Mouse (Mus musculus) hindbrain, embryonic 12.5 days (tissue): ENCODE results near the gene Xxylt1. TPM values are rescaled to one million over a fixed set of nuclear protein-coding genes. Genes with fewer than 3 reads are reported as not detected.
A peak's percentile ranks its signal among the peaks of the same experiment; 100 is the strongest.

Source experiments
- ATAC-seq: fragments of 200-750 bp; cut with Nextera tagmentation; 2 replicates; pipeline ENCODE4 v1.8.0; 2017; ENCODE audit warnings: moderate TSS enrichment; ENCODE audit not compliant: low FRiP score
- H3K27ac ChIP-seq: fragments of 300-500 bp; sonication (generic); 2 replicates; pipeline ENCODE4 v1.5.1; 2016; ENCODE audit warnings: mild to moderate bottlenecking
- H3K27me3 ChIP-seq: fragments of 300-500 bp; sonication (generic); 2 replicates; pipeline ENCODE4 v1.6.1; 2016; ENCODE audit warnings: mild to moderate bottlenecking
- H3K36me3 ChIP-seq: fragments of 300-500 bp; sonication (generic); 2 replicates; pipeline ENCODE4 v1.6.1; 2016; ENCODE audit warnings: mild to moderate bottlenecking
- H3K4me1 ChIP-seq: fragments of 300-500 bp; sonication (generic); 2 replicates; pipeline ENCODE4 v1.6.1; 2016
- H3K4me2 ChIP-seq: fragments of 300-500 bp; sonication (generic); replicated peaks from 2 replicates; pipeline ENCODE4 v1.6.1; 2016; ENCODE audit warnings: mild to moderate bottlenecking
- H3K4me3 ChIP-seq: fragments of 300-500 bp; sonication (generic); 2 replicates; pipeline ENCODE4 v1.5.1; 2016; ENCODE audit warnings: mild to moderate bottlenecking
- H3K9ac ChIP-seq: fragments of 300-500 bp; sonication (generic); 2 replicates; pipeline ENCODE4 v1.6.1; 2016; ENCODE audit warnings: mild to moderate bottlenecking, moderate library complexity
- H3K9me3 ChIP-seq: fragments of 300-500 bp; sonication (generic); replicated peaks from 2 replicates; pipeline ENCODE4 v1.6.1; 2016; ENCODE audit warnings: mild to moderate bottlenecking
- WGBS: fragments of 180-500 bp; shearing (Covaris S2); methylation state at CpG from one replicate; pipeline ENCODE4 v1.1.7; 2016; 5-methylcytosine and 5-hydroxymethylcytosine counted together
- polyA plus RNA-seq: library from polyadenylated mRNA; unstranded; fragments of >200 nt; fragmentation: Nextera tagmentation; extraction: Ambion mirVana; gene quantifications from 2 replicates; pipeline ENCODE4 v1.2.1, GENCODE M21; 2016

The Xxylt1 gene
- polyA plus RNA-seq, 1 experiment from 2014 or later = 17.9 TPM

DNA sequence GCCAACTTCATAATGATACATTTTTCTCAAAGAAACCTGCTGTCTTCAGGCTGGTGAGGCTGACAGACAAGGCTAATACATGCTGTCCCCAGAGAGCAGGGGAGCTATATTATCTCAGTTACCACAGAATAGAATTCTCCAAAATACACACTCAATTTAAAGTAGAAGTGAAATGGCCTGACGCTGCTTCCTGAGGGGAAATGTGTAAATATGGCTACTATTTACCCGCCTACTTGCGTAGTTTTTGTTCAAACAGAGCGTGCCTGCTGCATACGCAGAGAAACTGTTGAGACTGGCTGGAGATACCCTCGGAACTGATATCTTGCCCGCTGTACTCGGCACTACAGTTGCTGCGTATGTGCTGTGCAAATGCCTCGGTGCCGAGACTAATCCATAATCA, 101.3 kb downstream of the Xxylt1 start:
- 89% methylated on average over 11 of the region's 11 CpGs for WGBS
- Histone ChIP-seq H3K36me3 (no peaks in the 10 kb centered on the region), H3K27me3 (no peaks in the 10 kb centered on the region), H3K4me2 (no peak overlapping the region), H3K9ac (no peak overlapping the region), H3K9me3 (no peaks in the 10 kb centered on the region), H3K27ac (no peak overlapping the region), H3K4me1 (peaks cover 13% of the 10 kb centered on the region), H3K4me3 (no peak overlapping the region)
- ATAC-seq = no peak

GRCm38 (mm10) chr16:30977728-30978127, 103.5 kb downstream of the Xxylt1 start:
- no peak overlapping the region for H3K9ac ChIP-seq
- no peak overlapping the region for H3K4me3 ChIP-seq
- no peak for ATAC-seq
- H3K36me3 ChIP-seq = no peaks in the 10 kb centered on the region
- H3K9me3 ChIP-seq = no peaks in the 10 kb centered on the region
- no peaks in the 10 kb centered on the region for H3K27me3 ChIP-seq
- H3K4me2 ChIP-seq = no peak overlapping the region
- H3K27ac ChIP-seq = no peak overlapping the region
- 68% methylated on average over 6 of the region's 6 CpGs for WGBS
- H3K4me1 ChIP-seq = peaks cover 22% of the 10 kb centered on the region

- under 1% methylated on average over 3 of the region's 3 CpGs for WGBS
- Histone ChIP-seq H3K36me3 (no peaks in the 10 kb centered on the region), H3K9me3 (no peaks in the 10 kb centered on the region), H3K27ac (no peak overlapping the region), H3K4me2 (peak overlapping the region; percentile 11; the same call in 1 of the 2 replicates), H3K27me3 (no peaks in the 10 kb centered on the region), H3K9ac (no peak overlapping the region), H3K4me3 (no peak overlapping the region), H3K4me1 (peaks cover 22% of the 10 kb centered on the region)
- peak; percentile 94 for ATAC-seq
These were observed 104.0 kb downstream of the Xxylt1 start for GRCm38 (mm10) chr16:30977186-30977585.

DNA sequence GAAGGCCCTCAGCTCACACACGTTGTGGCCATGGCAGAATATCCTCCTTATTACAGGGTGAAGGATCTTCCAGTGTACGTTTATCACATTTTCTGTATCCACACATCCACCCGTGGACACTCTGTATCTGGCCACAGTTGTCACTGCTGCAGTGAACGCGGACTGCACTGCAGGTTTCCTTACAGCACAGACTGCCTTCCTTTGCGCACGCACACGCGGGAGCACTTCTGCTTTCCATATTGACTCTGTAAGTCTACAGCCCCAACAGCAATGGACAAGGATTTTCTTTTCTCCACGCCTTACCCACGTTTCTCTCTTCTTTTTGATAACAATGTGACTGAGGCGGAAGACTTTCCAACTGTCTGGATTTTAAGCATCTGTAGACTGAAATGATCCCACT, 106.7 kb downstream of the Xxylt1 start:
- H3K4me3 ChIP-seq = no peak overlapping the region
- no peak overlapping the region for H3K9ac ChIP-seq
- no peaks in the 10 kb centered on the region for H3K27me3 ChIP-seq
- no peak overlapping the region for H3K4me2 ChIP-seq
- no peaks in the 10 kb centered on the region for H3K9me3 ChIP-seq
- H3K4me1 ChIP-seq = peaks cover 25% of the 10 kb centered on the region
- no peak overlapping the region for H3K27ac ChIP-seq
- no peak for ATAC-seq
- H3K36me3 ChIP-seq = no peaks in the 10 kb centered on the region
- WGBS = 91% methylated on average over 12 of the region's 12 CpGs

- Histone ChIP-seq H3K27me3 (no peaks in the 10 kb centered on the region), H3K9ac (no peak overlapping the region), H3K36me3 (no peaks in the 10 kb centered on the region), H3K4me2 (no peak overlapping the region), H3K9me3 (no peaks in the 10 kb centered on the region), H3K4me3 (no peak overlapping the region), H3K4me1 (peaks cover 34% of the 10 kb centered on the region), H3K27ac (peak overlapping the region; percentile 23; the same call in 1 of the 2 replicates)
- 59% methylated on average over 6 of the region's 6 CpGs for WGBS
- no peak for ATAC-seq
These were observed 107.8 kb downstream of the Xxylt1 start for GRCm38 (mm10) chr16:30973416-30973815.

GRCm38 (mm10) chr16:30971950-30972541, 109.2 kb downstream of the Xxylt1 start:
- no peak overlapping the region for H3K4me2 ChIP-seq
- no peak overlapping the region for H3K4me3 ChIP-seq
- ATAC-seq = no peak
- H3K27me3 ChIP-seq = no peaks in the 10 kb centered on the region
- H3K9ac ChIP-seq = no peak overlapping the region
- WGBS = 89% methylated on average over 18 of the region's 18 CpGs
- H3K4me1 ChIP-seq = peaks cover 32% of the 10 kb centered on the region
- H3K36me3 ChIP-seq = no peaks in the 10 kb centered on the region
- no peaks in the 10 kb centered on the region for H3K9me3 ChIP-seq
- H3K27ac ChIP-seq = no peak overlapping the region

DNA sequence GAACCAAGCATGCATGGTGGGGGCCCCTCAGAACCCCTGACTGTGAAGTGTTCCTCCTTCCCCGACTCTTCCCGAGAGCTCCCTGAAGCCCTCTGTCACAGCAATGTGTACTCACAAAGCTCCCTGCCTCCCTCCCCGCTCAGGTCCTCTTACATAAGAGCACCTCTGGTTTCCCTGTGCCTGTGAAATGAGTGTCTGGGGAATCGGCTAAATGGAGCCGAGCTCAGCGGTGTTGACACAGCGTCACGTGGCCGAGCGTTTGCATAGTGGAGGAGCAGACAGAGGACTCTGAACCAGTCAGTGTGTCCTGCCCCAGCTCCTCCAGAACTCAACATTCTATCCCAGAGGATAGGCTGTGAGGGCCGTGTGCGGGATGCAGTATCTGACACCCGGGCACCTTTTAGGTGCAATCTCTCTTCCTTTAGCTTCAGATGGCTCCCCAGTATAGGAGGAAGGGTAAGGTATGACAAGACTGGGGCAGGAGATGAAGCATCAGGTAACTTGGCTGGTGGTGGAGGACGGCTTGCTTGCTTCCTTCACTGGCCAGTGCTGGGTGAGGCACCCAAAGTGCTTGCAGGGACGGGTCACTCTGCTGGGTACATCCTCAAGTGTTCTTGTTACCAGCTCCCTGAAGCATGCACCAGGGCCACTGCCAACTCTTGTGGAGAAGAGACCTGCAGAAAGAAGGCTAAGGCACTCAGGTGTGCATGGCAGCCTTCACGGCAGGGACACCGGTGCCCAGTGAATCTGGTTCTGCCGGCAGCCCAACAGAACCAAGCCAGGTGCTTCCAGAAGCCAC, 111.8 kb downstream of the Xxylt1 start:
- Histone ChIP-seq H3K27ac (peak overlapping the region; percentile 37; the same call in 1 of the 2 replicates), H3K4me2 (no peak overlapping the region; the same call in 1 of the 2 replicates), H3K4me1 (peaks cover 31% of the 10 kb centered on the region), H3K27me3 (no peaks in the 10 kb centered on the region), H3K36me3 (no peaks in the 10 kb centered on the region), H3K4me3 (no peak overlapping the region), H3K9ac (no peak overlapping the region), H3K9me3 (no peaks in the 10 kb centered on the region)
- peak; percentile 30; the same call in 1 of the 2 replicates for ATAC-seq
- WGBS = 62% methylated on average over 18 of the region's 18 CpGs

GRCm38 (mm10) chr16:30968402-30969151, 112.7 kb downstream of the Xxylt1 start:
- no peaks in the 10 kb centered on the region for H3K9me3 ChIP-seq
- H3K27me3 ChIP-seq = no peaks in the 10 kb centered on the region
- H3K9ac ChIP-seq = no peak overlapping the region
- ATAC-seq = no peak
- H3K4me1 ChIP-seq = peaks cover 28% of the 10 kb centered on the region
- no peaks in the 10 kb centered on the region for H3K36me3 ChIP-seq
- H3K4me2 ChIP-seq = no peak overlapping the region
- peak overlapping the region; percentile 37; the same call in 1 of the 2 replicates for H3K27ac ChIP-seq
- no peak overlapping the region for H3K4me3 ChIP-seq
- WGBS = 83% methylated on average over 7 of the region's 7 CpGs

DNA sequence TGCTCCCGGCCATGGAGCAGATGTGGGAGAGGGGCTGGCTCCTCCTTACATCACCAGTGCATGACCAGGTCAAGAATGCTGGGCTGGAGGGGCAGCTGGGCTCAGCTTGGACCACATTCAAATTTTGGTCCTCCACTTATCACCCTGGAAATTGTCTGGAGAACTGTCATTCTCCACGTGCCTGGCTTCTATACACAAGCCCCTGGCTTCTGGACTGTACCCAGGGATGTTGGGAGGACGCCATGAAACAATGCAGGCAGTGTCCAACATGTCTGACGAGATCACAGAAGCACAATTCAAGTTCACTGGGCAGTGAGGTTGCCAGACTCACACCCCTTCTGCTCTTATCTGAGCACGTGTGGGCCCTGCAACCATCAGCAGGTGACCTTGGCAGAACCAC, 114.5 kb downstream of the Xxylt1 start:
- no peak overlapping the region for H3K4me2 ChIP-seq
- H3K36me3 ChIP-seq = no peaks in the 10 kb centered on the region
- WGBS = 79% methylated on average over 5 of the region's 5 CpGs
- no peaks in the 10 kb centered on the region for H3K27me3 ChIP-seq
- H3K27ac ChIP-seq = no peak overlapping the region
- H3K9ac ChIP-seq = no peak overlapping the region
- H3K4me3 ChIP-seq = no peak overlapping the region
- H3K9me3 ChIP-seq = no peaks in the 10 kb centered on the region
- no peak for ATAC-seq
- H3K4me1 ChIP-seq = peaks cover 23% of the 10 kb centered on the region

GRCm38 (mm10) chr16:30964891-30965290, 116.3 kb downstream of the Xxylt1 start:
- H3K4me1 ChIP-seq = peaks cover 23% of the 10 kb centered on the region
- WGBS = 69% methylated on average over 7 of the region's 7 CpGs
- no peak overlapping the region for H3K27ac ChIP-seq
- no peak for ATAC-seq
- H3K4me2 ChIP-seq = no peak overlapping the region
- H3K9ac ChIP-seq = no peak overlapping the region
- H3K27me3 ChIP-seq = no peaks in the 10 kb centered on the region
- H3K36me3 ChIP-seq = no peaks in the 10 kb centered on the region
- H3K4me3 ChIP-seq = no peak overlapping the region
- no peaks in the 10 kb centered on the region for H3K9me3 ChIP-seq

GRCm38 (mm10) chr16:30964411-30964810, 116.8 kb downstream of the Xxylt1 start:
- Histone ChIP-seq H3K9ac (no peak overlapping the region), H3K27me3 (no peaks in the 10 kb centered on the region), H3K4me3 (no peak overlapping the region), H3K4me1 (peaks cover 18% of the 10 kb centered on the region), H3K9me3 (no peaks in the 10 kb centered on the region), H3K27ac (no peak overlapping the region), H3K4me2 (no peak overlapping the region), H3K36me3 (no peaks in the 10 kb centered on the region)
- ATAC-seq = no peak
- 79% methylated on average over 6 of the region's 6 CpGs for WGBS

DNA sequence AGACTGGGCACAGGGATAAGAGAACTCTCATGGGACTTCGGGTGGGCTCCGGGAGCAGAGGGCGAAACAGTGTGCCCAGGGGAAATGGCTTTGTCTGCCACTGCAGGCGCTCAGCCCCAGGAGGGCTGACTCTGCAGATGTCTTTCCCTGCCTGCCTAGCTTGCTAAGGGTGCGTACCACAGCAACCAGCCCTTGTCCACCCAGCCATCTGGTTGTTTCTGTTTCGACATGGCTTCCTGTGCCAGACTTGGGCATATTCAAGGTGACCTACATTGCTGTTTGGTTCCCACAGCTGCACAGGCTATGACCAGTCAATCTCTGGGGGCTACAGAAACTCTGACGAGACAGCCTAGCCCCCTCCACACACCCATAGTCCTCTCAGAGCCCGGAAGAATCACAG, 118.7 kb downstream of the Xxylt1 start:
- peaks cover 11% of the 10 kb centered on the region; the same call in 1 of the 2 replicates for H3K4me1 ChIP-seq
- H3K9me3 ChIP-seq = no peaks in the 10 kb centered on the region
- WGBS = 89% methylated on average over 8 of the region's 8 CpGs
- no peak overlapping the region for H3K4me3 ChIP-seq
- H3K4me2 ChIP-seq = no peak overlapping the region
- H3K27ac ChIP-seq = no peak overlapping the region
- no peak for ATAC-seq
- H3K27me3 ChIP-seq = no peaks in the 10 kb centered on the region
- no peak overlapping the region for H3K9ac ChIP-seq
- no peaks in the 10 kb centered on the region for H3K36me3 ChIP-seq
